Mouse (Mus musculus) limb, embryonic 14.5 days (tissue): ENCODE measurements around the gene Ric8b. TPM values are rescaled to one million over a fixed set of nuclear protein-coding genes. Genes with fewer than 3 reads are reported as not detected.

ENCODE experiments used
- ATAC-seq: fragments of 200-750 bp; cut with Nextera tagmentation; 2 replicates; pipeline ENCODE4 v1.8.0; 2017; ENCODE audit warnings: low read depth, moderate number of reproducible peaks, moderate TSS enrichment; ENCODE audit not compliant: low FRiP score
- DNase-seq: peaks from one replicate; pipeline ENCODE4 v3.0.0-alpha.2; 2015; ENCODE audit warnings: low spot score
- H3K27ac ChIP-seq: fragments of 300-500 bp; sonication (generic); replicated peaks from 2 replicates; pipeline ENCODE4 v1.5.1; 2014; ENCODE audit warnings: low read depth, mild to moderate bottlenecking, low read length, moderate library complexity, mixed read lengths
- H3K27me3 ChIP-seq: fragments of 300-500 bp; sonication (generic); 2 replicates; pipeline ENCODE4 v1.6.1; 2014; ENCODE audit warnings: low read length, mixed read lengths; ENCODE audit not compliant: control insufficient read depth, insufficient read depth
- H3K36me3 ChIP-seq: fragments of 300-500 bp; sonication (generic); 2 replicates; pipeline ENCODE4 v1.6.1; 2014; ENCODE audit warnings: mild to moderate bottlenecking, low read length, moderate library complexity, mixed read lengths; ENCODE audit not compliant: control insufficient read depth, insufficient read depth
- H3K4me1 ChIP-seq: fragments of 300-500 bp; sonication (generic); 2 replicates; pipeline ENCODE4 v1.6.1; 2014; ENCODE audit warnings: antibody characterized with exemption, low read length, mixed read lengths; ENCODE audit not compliant: control insufficient read depth, insufficient read depth
- H3K4me2 ChIP-seq: fragments of 300-500 bp; sonication (generic); replicated peaks from 2 replicates; pipeline ENCODE4 v1.6.1; 2014; ENCODE audit warnings: low read depth, mild to moderate bottlenecking, low read length, moderate library complexity; ENCODE audit not compliant: severe bottlenecking
- H3K4me3 ChIP-seq: fragments of 300-500 bp; sonication (generic); replicated peaks from 2 replicates; pipeline ENCODE4 v1.5.1; 2014; ENCODE audit warnings: low read length
- H3K9ac ChIP-seq: fragments of 300-500 bp; sonication (generic); 2 replicates; pipeline ENCODE4 v1.6.1; 2014; ENCODE audit warnings: mild to moderate bottlenecking, low read depth, low read length, moderate library complexity; ENCODE audit not compliant: severe bottlenecking
- H3K9me3 ChIP-seq: fragments of 300-500 bp; sonication (generic); 2 replicates; pipeline ENCODE4 v1.6.1; 2016; ENCODE audit warnings: low read length; ENCODE audit not compliant: control insufficient read depth
- POLR2A ChIP-seq: fragments of 200-500 bp; IDR thresholded peaks from 2 replicates; pipeline ENCODE4 v1.8.0; 2012; ENCODE audit warnings: inconsistent platforms, mild to moderate bottlenecking, moderate library complexity, borderline replicate concordance; ENCODE audit not compliant: insufficient read depth, insufficient read length; ENCODE audit errors: extremely low read depth
- WGBS: fragments of 180-500 bp; shearing (Covaris S2); extraction: QIAGEN DNeasy Blood & Tissue Kit; methylation state at CpG from one replicate; pipeline ENCODE4 v1.1.7; 2014; 5-methylcytosine and 5-hydroxymethylcytosine counted together
- polyA plus RNA-seq, 2 experiments: library from polyadenylated mRNA; depleted of rRNA in 1 of 2; stranded (reverse) in 1 of 2; unstranded in 1 of 2; fragments of >200 nt; fragmentation: Nextera tagmentation in 1 of 2; extraction: Ambion mirVana in 1 of 2; gene quantifications; 2 replicates each; pipeline versions ENCODE4 v1.2.1 to v1.2.3; 2012 to 2014

The Ric8b gene
- polyA plus RNA-seq, 2 experiments, result 17.8 to 27.6 TPM

- Histone ChIP-seq H3K4me3 (no peak overlapping the region), H3K4me2 (no peak overlapping the region), H3K36me3 (no peaks in the 10 kb centered on the region), H3K27me3 (no peaks in the 10 kb centered on the region), H3K27ac (no peak overlapping the region), H3K9me3 (no peaks in the 10 kb centered on the region), H3K4me1 (no peaks in the 10 kb centered on the region), H3K9ac (no peak overlapping the region)
- DNase-seq (no peak), ATAC-seq (no peak)
- no peak for TF ChIP-seq POLR2A
- 37% methylated on average over 7 of the region's 7 CpGs for WGBS
These were observed 7.2 kb upstream of the Ric8b start for GRCm38 (mm10) chr10:84910194-84910593.

GRCm38 (mm10) chr10:84910758-84911384 lies 6.5 kb upstream of the Ric8b start:
- Histone ChIP-seq H3K4me1 (no peaks in the 10 kb centered on the region), H3K4me2 (no peak overlapping the region), H3K9ac (no peak overlapping the region), H3K27me3 (no peaks in the 10 kb centered on the region), H3K4me3 (no peak overlapping the region), H3K9me3 (no peaks in the 10 kb centered on the region), H3K36me3 (no peaks in the 10 kb centered on the region), H3K27ac (no peak overlapping the region)
- DNase-seq (no peak), ATAC-seq (no peak)
- 78% methylated on average over 1 of the region's 1 CpGs for WGBS
- no peak for TF ChIP-seq POLR2A

GRCm38 (mm10) chr10:84913148-84913547 lies 4.3 kb upstream of the Ric8b start:
- H3K36me3 ChIP-seq, result no peaks in the 10 kb centered on the region
- TF ChIP-seq POLR2A, result no peak
- no peak for DNase-seq
- no peak for ATAC-seq
- H3K27me3 ChIP-seq, result no peaks in the 10 kb centered on the region
- no peak overlapping the region for H3K27ac ChIP-seq
- WGBS, result 83% methylated on average over 1 of the region's 1 CpGs
- H3K9me3 ChIP-seq, result no peaks in the 10 kb centered on the region
- H3K4me1 ChIP-seq, result peaks cover 3% of the 10 kb centered on the region
- no peak overlapping the region for H3K4me3 ChIP-seq
- H3K9ac ChIP-seq, result no peak overlapping the region
- H3K4me2 ChIP-seq, result no peak overlapping the region

GRCm38 (mm10) chr10:84915476-84915875 lies 1.9 kb upstream of the Ric8b start:
- Histone ChIP-seq H3K4me3 (no peak overlapping the region), H3K4me2 (no peak overlapping the region), H3K9me3 (no peaks in the 10 kb centered on the region), H3K27ac (no peak overlapping the region), H3K4me1 (peaks cover 14% of the 10 kb centered on the region), H3K36me3 (no peaks in the 10 kb centered on the region), H3K9ac (no peak overlapping the region), H3K27me3 (no peaks in the 10 kb centered on the region)
- no peak for TF ChIP-seq POLR2A
- DNase-seq (no peak), ATAC-seq (no peak)
- WGBS, result 81% methylated on average over 6 of the region's 6 CpGs

GRCm38 (mm10) chr10:84917731-84918095 lies 297 bp downstream of the Ric8b start:
- 0% methylated on average over 11 of the region's 27 CpGs for WGBS
- TF ChIP-seq POLR2A, result no peak
- peaks cover 14% of the 10 kb centered on the region for H3K4me1 ChIP-seq
- no peaks in the 10 kb centered on the region for H3K27me3 ChIP-seq
- H3K4me3 ChIP-seq, result peak overlapping the region; percentile 87
- H3K9ac ChIP-seq, result peak overlapping the region; percentile 89
- no peaks in the 10 kb centered on the region for H3K36me3 ChIP-seq
- H3K4me2 ChIP-seq, result peak overlapping the region; percentile 78
- H3K9me3 ChIP-seq, result no peaks in the 10 kb centered on the region
- H3K27ac ChIP-seq, result peak overlapping the region; percentile 98
- peak; percentile 18 for DNase-seq
- ATAC-seq, result no peak

- no peak overlapping the region for H3K4me2 ChIP-seq
- peaks cover 23% of the 10 kb centered on the region for H3K36me3 ChIP-seq
- H3K4me3 ChIP-seq, result no peak overlapping the region
- H3K9me3 ChIP-seq, result no peaks in the 10 kb centered on the region
- H3K9ac ChIP-seq, result no peak overlapping the region
- H3K4me1 ChIP-seq, result peaks cover 3% of the 10 kb centered on the region; the same call in 1 of the 2 replicates
- WGBS, result 53% methylated on average over 7 of the region's 7 CpGs
- DNase-seq, result no peak
- no peaks in the 10 kb centered on the region for H3K27me3 ChIP-seq
- no peak for TF ChIP-seq POLR2A
- no peak overlapping the region for H3K27ac ChIP-seq
- no peak for ATAC-seq
These were observed 8.9 kb downstream of the Ric8b start for GRCm38 (mm10) chr10:84926336-84926735.
